Mouse (Mus musculus): ENCODE data around the gene Myh2.

The Myh2 gene

GRCm38 (mm10) chr11:67237481-67238079 is 66.8 kb downstream of the Myh2 start, which contains the start of gene Myh4:
Myh4 (plus strand) TSS chr11:67238029.
- DNase-seq (ENCODE audit: low spot score in 2 of 2) = no peak

- DNase-seq (ENCODE audit: low spot score in 2 of 2) = no peak
These were observed 70.2 kb downstream of the Myh2 start for GRCm38 (mm10) chr11:67241051-67241450.

All from urinary bladder, postnatal 36 days (tissue).